Mouse (Mus musculus) embryonic facial prominence, embryonic 11.5 days (tissue): ENCODE data around the gene Cd81. TPM values are rescaled to one million over a fixed set of nuclear protein-coding genes. Genes with fewer than 3 reads are reported as not detected.

ENCODE experiments used
- ATAC-seq: fragments of 200-750 bp; cut with Nextera tagmentation; replicated peaks from 2 replicates; pipeline ENCODE4 v1.8.0; 2017; ENCODE audit warnings: low read depth; ENCODE audit not compliant: insufficient number of reproducible peaks, low FRiP score, low TSS enrichment
- DNase-seq: peaks from one replicate; pipeline ENCODE4 v3.0.0-alpha.2; 2015; ENCODE audit warnings: low spot score
- H3K27ac ChIP-seq: fragments of 300-500 bp; sonication (generic); replicated peaks from 2 replicates; pipeline ENCODE4 v1.5.1; 2014; ENCODE audit warnings: mild to moderate bottlenecking, low read depth, low read length, control low read depth
- H3K27me3 ChIP-seq: fragments of 300-500 bp; sonication (generic); 2 replicates; pipeline ENCODE4 v1.6.1; 2014; ENCODE audit warnings: mild to moderate bottlenecking, low read length, moderate library complexity, mixed read lengths; ENCODE audit not compliant: control insufficient read depth, insufficient read depth
- H3K36me3 ChIP-seq: fragments of 300-500 bp; sonication (generic); replicated peaks from 2 replicates; pipeline ENCODE4 v1.6.1; 2014; ENCODE audit warnings: low read depth, mild to moderate bottlenecking, low read length, moderate library complexity, mixed read lengths; ENCODE audit not compliant: control insufficient read depth, insufficient read depth
- H3K4me1 ChIP-seq: fragments of 300-500 bp; sonication (generic); 2 replicates; pipeline ENCODE4 v1.6.1; 2014; ENCODE audit warnings: low read length, mixed read lengths; ENCODE audit not compliant: control insufficient read depth, insufficient read depth
- H3K4me2 ChIP-seq: fragments of 300-500 bp; sonication (generic); 2 replicates; pipeline ENCODE4 v1.6.1; 2014; ENCODE audit warnings: low read depth, mild to moderate bottlenecking, control low read depth, low read length, moderate library complexity
- H3K4me3 ChIP-seq: fragments of 300-500 bp; sonication (generic); 2 replicates; pipeline ENCODE4 v1.5.1; 2014; ENCODE audit warnings: low read depth, low read length, control low read depth
- H3K9ac ChIP-seq: fragments of 300-500 bp; sonication (generic); replicated peaks from 2 replicates; pipeline ENCODE4 v1.6.1; 2014; ENCODE audit warnings: mild to moderate bottlenecking, control low read depth, low read length
- H3K9me3 ChIP-seq: fragments of 300-500 bp; sonication (generic); replicated peaks from 2 replicates; pipeline ENCODE4 v1.6.1; 2016; ENCODE audit warnings: mild to moderate bottlenecking, low read length, inconsistent platforms, mixed read lengths; ENCODE audit not compliant: control insufficient read depth
- WGBS: fragments of 180-500 bp; shearing (Covaris S2); extraction: QIAGEN DNeasy Blood & Tissue Kit; methylation state at CpG from one replicate; pipeline ENCODE4 v1.1.7; 2014; 5-methylcytosine and 5-hydroxymethylcytosine counted together
- polyA plus RNA-seq: library from polyadenylated mRNA; unstranded; fragments of >200 nt; fragmentation: Nextera tagmentation; extraction: Ambion mirVana; gene quantifications from 2 replicates; pipeline ENCODE4 v1.2.1, GENCODE M21; 2014

Gene Cd81
- polyA plus RNA-seq, 1 experiment from 2014 or later, result 286 TPM

DNA sequence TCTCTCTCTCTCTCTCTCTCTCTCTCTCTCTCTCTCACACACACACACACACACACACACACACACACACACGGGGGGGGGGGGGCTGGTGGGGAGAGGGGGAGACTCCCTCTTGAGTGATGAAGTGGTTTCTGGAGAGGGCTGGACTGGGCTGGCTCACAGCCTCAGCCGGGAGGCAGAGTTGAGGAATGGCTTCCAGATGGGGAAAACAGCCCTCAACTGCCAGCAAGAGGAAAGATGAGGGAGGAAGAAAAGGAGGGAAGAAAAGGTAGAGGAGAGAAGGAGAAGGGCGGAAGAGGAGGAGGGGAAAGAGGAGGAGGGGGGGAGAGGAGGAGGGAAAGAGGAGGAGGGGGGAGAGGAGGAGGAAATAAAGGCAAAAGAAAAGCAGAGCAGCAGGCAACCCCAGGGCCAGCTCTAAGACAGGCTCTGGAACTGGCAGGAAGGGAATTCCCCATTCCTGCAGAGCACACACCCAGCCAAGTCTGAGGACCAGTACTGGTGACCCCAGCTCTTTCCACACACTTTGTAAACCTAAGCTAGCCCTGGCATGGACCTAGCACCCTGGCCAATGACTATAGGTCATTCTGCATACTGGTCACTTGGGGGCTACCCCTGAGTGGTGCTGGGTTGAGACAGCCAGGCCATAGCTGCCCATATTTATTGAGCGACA is 43.4 kb upstream of the Cd81 start:
- Histone ChIP-seq H3K9me3 (no peaks in the 10 kb centered on the region), H3K4me1 (peaks cover 4% of the 10 kb centered on the region), H3K4me2 (no peak overlapping the region), H3K9ac (peak overlapping the region; percentile 32; the same call in 1 of the 2 replicates), H3K4me3 (no peak overlapping the region), H3K36me3 (no peaks in the 10 kb centered on the region), H3K27me3 (no peaks in the 10 kb centered on the region), H3K27ac (peak overlapping the region; percentile 79)
- WGBS, result 50% methylated on average over 3 of the region's 4 CpGs
- peak; percentile 67 for DNase-seq
- no peak for ATAC-seq

DNA sequence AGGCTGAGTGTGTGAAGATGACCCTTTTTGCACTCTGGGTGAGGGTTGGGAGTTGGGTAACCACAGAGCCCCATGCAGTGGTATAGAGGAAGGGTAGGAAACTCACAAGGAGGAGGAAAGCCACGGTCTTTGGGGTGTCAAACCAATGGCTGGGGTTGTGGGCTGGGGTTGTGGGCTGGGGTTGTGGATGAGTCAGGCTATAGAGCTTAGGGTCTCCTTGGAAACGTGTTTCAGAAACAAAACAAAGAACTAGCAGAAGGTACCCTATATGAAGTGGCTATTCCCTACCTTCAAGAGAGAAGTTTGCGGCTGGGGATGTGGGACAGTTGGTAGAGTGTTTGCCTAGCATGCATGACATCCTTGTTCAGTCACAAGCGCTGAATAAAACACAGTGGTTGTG is 42.5 kb upstream of the Cd81 start:
- H3K9me3 ChIP-seq, result no peaks in the 10 kb centered on the region
- H3K27me3 ChIP-seq, result no peaks in the 10 kb centered on the region
- H3K36me3 ChIP-seq, result no peaks in the 10 kb centered on the region
- no peak overlapping the region for H3K4me3 ChIP-seq
- 87% methylated on average over 4 of the region's 4 CpGs for WGBS
- H3K9ac ChIP-seq, result no peak overlapping the region
- H3K4me2 ChIP-seq, result no peak overlapping the region
- peaks cover 4% of the 10 kb centered on the region for H3K4me1 ChIP-seq
- DNase-seq (no peak), ATAC-seq (no peak)
- H3K27ac ChIP-seq, result no peak overlapping the region

DNA sequence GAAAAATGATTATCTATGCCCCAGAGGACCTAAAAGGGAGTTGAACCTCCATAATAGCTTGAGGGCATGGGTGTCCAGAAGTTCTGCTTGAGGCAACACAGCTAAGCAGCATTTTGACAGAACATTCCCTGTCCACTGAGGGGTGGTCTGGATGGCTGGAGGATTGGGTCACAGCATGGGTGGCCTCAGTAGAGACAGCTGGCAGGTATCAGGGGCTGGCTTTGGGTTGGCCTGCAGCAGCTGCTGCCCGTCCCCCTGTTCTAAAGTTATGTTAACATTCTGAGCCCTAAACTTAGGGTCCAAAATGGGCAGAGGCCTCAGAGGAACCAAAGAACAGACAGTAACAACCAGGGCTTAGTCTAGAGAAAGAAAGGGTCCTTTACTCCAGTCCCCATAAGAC is 41.3 kb upstream of the Cd81 start:
- no peak for ATAC-seq
- DNase-seq, result no peak
- H3K4me2 ChIP-seq, result no peak overlapping the region
- H3K36me3 ChIP-seq, result no peaks in the 10 kb centered on the region
- H3K27me3 ChIP-seq, result no peaks in the 10 kb centered on the region
- no peak overlapping the region for H3K4me3 ChIP-seq
- H3K27ac ChIP-seq, result no peak overlapping the region
- 79% methylated on average over 1 of the region's 1 CpGs for WGBS
- H3K9ac ChIP-seq, result no peak overlapping the region
- no peaks in the 10 kb centered on the region for H3K9me3 ChIP-seq
- peaks cover 4% of the 10 kb centered on the region for H3K4me1 ChIP-seq

DNA sequence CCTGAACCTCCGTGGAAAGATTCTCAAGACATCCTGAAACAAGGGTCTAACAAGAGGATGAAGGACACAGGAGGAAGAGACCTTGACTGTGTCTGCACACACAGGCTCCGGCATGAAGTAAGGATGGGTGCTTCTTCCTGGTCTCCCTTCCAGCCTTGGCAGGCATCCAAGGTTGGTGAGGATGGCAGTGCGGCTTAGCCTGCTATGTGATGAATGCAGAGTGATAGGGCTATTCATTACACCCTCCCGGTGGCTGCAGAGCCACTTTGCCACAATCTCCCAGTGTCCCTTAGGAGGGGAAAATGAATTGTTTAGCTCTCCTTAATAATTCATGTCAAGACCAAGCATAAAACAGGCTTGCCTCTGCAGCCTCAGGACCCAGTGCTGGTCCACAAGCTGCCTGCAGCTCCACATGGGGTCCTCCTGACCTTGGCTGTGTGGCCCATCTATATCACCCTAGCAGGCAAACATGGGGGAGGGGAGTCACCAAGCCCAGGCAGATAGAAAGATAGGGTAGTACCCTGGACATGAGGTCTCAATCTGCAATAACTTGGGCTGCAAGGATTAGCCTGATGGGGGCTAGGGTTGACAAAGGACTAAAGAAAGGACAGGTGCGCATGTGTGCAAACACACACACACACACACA is 40.2 kb upstream of the Cd81 start:
- 86% methylated on average over 5 of the region's 5 CpGs for WGBS
- ATAC-seq (no peak), DNase-seq (no peak)
- peaks cover 4% of the 10 kb centered on the region for H3K4me1 ChIP-seq
- H3K4me3 ChIP-seq, result no peak overlapping the region
- H3K36me3 ChIP-seq, result no peaks in the 10 kb centered on the region
- H3K27me3 ChIP-seq, result no peaks in the 10 kb centered on the region
- H3K27ac ChIP-seq, result no peak overlapping the region
- H3K9me3 ChIP-seq, result no peaks in the 10 kb centered on the region
- H3K4me2 ChIP-seq, result no peak overlapping the region
- no peak overlapping the region for H3K9ac ChIP-seq

DNA sequence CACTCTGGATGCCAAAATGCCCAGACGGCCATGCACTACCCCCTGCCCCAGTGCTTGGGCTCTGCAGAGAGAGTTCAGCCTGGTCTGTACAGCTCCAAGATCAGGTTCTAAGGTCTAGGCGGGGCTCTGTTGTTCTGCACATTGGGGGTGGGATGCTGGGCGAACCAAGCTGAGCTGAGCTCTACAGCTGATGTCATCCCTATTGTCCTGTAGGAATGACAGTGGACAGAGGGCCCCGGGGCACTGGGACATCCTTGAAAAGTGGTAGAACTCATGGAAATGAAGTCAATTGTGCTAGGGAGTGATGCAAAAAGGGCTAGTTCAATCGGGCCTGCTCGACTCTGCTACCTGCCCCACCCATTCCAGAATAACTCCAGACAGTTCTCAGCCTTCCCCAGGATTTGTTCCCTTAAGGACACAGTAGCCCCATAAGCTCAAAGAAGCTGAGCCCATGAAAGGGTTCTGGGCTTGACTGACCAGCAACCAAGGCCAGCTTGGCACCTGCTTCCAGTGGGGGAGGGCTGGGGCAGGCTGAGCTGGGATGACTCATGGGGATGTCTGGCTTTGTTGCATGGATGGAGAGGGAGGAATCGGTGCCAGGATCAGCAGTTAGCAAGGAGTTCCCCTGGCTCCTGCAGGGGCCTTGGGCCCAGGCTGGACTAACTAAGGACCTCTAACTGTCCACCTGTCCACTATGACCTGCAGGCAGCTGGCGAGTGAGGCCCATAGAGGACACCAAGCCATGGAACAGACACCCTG is 38.9 kb upstream of the Cd81 start:
- H3K27me3 ChIP-seq, result no peaks in the 10 kb centered on the region
- no peak overlapping the region for H3K9ac ChIP-seq
- no peaks in the 10 kb centered on the region for H3K9me3 ChIP-seq
- H3K4me2 ChIP-seq, result no peak overlapping the region
- WGBS, result 72% methylated on average over 8 of the region's 8 CpGs
- H3K4me1 ChIP-seq, result peaks cover under 1% of the 10 kb centered on the region; the same call in 1 of the 2 replicates
- H3K4me3 ChIP-seq, result no peak overlapping the region
- ATAC-seq, result no peak
- DNase-seq, result no peak
- no peak overlapping the region for H3K27ac ChIP-seq
- no peaks in the 10 kb centered on the region for H3K36me3 ChIP-seq

DNA sequence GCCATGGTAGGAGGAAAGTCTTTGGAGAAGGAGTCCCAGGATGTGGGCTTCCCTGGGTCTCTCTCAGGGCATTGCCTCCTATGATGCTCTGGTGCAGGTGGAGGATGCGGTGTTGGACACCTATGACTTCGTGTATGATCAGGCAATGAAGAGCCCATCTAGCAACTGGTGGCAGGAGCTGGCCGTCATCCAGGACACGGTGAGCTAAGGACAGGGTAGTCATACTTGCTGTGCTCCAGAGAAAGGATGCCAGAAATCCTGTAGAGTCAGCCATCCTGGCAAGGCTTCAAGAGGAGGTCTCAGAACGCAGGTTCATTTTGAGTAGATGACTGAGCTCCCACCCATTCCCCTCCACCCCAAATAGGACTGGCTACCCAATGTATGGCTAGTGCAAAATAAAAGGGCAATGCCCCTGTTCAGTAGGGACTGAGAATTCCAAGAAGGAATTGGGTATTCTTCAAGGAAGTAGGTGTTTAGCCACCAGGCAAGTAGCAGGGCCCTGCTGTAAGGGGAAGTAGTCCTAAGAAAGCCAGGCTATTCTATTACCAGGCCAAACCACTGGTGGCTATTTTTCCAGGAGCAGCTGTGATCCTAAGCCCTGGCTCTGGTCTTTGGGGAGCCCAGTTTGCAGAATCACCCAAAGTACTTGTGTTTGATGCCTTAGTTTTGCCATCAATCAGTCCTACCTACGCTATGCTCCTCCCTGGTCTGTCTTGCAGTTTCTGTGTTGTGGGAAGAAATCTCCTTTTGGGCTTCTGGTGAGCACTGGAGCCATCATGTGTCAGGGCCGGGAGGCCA is 37.5 kb upstream of the Cd81 start:
- H3K4me3 ChIP-seq, result no peak overlapping the region
- H3K27ac ChIP-seq, result no peak overlapping the region
- ATAC-seq (no peak), DNase-seq (no peak)
- H3K4me1 ChIP-seq, result no peaks in the 10 kb centered on the region
- no peaks in the 10 kb centered on the region for H3K36me3 ChIP-seq
- H3K9me3 ChIP-seq, result no peaks in the 10 kb centered on the region
- H3K9ac ChIP-seq, result no peak overlapping the region
- no peaks in the 10 kb centered on the region for H3K27me3 ChIP-seq
- no peak overlapping the region for H3K4me2 ChIP-seq
- 90% methylated on average over 7 of the region's 7 CpGs for WGBS

DNA sequence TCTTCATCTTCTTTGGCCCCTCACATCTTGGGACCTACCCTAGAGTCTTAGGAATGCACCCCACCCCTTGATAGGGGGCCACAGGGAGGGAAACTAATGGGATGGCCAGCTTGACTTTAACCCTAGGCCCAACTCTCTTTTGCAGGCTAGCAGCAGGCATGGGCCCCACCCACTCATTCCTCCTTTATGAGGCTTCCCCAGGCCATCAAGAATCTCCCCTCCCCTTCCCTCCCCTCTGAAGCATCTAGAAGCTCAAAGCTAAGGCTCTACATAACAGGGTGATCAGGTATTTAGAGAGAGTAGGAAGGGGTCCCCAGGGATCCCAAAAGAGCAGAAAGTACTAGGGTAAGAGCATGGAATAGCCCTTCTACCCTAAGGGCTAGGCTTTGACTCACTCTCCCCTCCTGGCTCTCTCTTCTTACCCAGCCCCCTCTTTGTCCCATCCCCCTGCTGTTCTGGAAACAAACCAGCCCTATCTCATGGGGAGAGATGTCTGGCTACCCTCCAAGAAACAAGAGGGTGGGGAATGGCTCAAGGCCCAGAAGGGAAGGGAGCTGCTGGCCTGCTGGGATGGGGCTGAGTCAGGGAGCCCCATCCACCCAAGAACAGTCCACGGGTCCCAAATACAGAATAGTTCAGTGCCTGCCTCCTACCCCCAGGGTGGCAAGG is 36.6 kb upstream of the Cd81 start:
- ATAC-seq (no peak), DNase-seq (no peak)
- Histone ChIP-seq H3K9me3 (no peaks in the 10 kb centered on the region), H3K27ac (no peak overlapping the region), H3K4me1 (no peaks in the 10 kb centered on the region), H3K4me2 (no peak overlapping the region), H3K9ac (no peak overlapping the region), H3K4me3 (no peak overlapping the region), H3K36me3 (no peaks in the 10 kb centered on the region), H3K27me3 (no peaks in the 10 kb centered on the region)
- 16% methylated on average over 1 of the region's 1 CpGs for WGBS
